Mouse (Mus musculus) heart, embryonic 14.5 days (tissue): ENCODE data around the gene Sowaha. TPM values are rescaled to one million over a fixed set of nuclear protein-coding genes. Genes with fewer than 3 reads are reported as not detected.
"Not testable (repeated sequence)": the region's sequence is repeated elsewhere in the genome, so short reads cannot be mapped to it uniquely, and the experiment has no call there.

Source experiments
- ATAC-seq: fragments of 200-750 bp; cut with Nextera tagmentation; 2 replicates; pipeline ENCODE4 v1.8.0; 2017; ENCODE audit warnings: low read depth, moderate TSS enrichment; ENCODE audit not compliant: insufficient number of reproducible peaks, insufficient read depth, low FRiP score
- H3K27ac ChIP-seq, 2 experiments: fragments of 200-500 bp in 1 of 2; fragments of 300-500 bp in 1 of 2; sonication (generic) in 1 of 2; replicated peaks in 1 of 2; 2 replicates each; pipeline ENCODE4 v1.5.1; 2012 to 2014; ENCODE audit warnings: low read depth in 2 of 2, low read length in 2 of 2, control low read depth in 1 of 2, mild to moderate bottlenecking in 1 of 2, mixed read lengths in 1 of 2; ENCODE audit not compliant: control insufficient read depth in 1 of 2, insufficient read depth in 1 of 2
- H3K27me3 ChIP-seq: fragments of 300-500 bp; sonication (generic); 2 replicates; pipeline ENCODE4 v1.6.1; 2014; ENCODE audit warnings: mild to moderate bottlenecking, low read length, control low read depth; ENCODE audit not compliant: control insufficient read depth, insufficient read depth
- H3K36me3 ChIP-seq: fragments of 300-500 bp; sonication (generic); 2 replicates; pipeline ENCODE4 v1.6.1; 2014; ENCODE audit warnings: mild to moderate bottlenecking, control low read depth, low read length, mixed read lengths; ENCODE audit not compliant: control insufficient read depth, insufficient read depth
- H3K4me1 ChIP-seq, 2 experiments: fragments of 200-500 bp in 1 of 2; fragments of 300-500 bp in 1 of 2; sonication (generic) in 1 of 2; 2 replicates each; pipeline ENCODE4 v1.6.1; 2012 to 2014; ENCODE audit warnings: low read length in 2 of 2, control low read depth in 1 of 2, mixed read lengths in 1 of 2; ENCODE audit not compliant: control insufficient read depth in 2 of 2, insufficient read depth in 2 of 2
- H3K4me2 ChIP-seq: fragments of 300-500 bp; sonication (generic); 2 replicates; pipeline ENCODE4 v1.6.1; 2014; ENCODE audit warnings: mild to moderate bottlenecking, low read length
- H3K4me3 ChIP-seq, 2 experiments: fragments of 200-500 bp in 1 of 2; fragments of 300-500 bp in 1 of 2; sonication (generic) in 1 of 2; 2 replicates each; pipeline ENCODE4 v1.5.1; 2012 to 2014; ENCODE audit warnings: low read length in 2 of 2, mild to moderate bottlenecking in 2 of 2, control low read depth in 1 of 2, low read depth in 1 of 2, moderate library complexity in 1 of 2; ENCODE audit not compliant: control insufficient read depth in 1 of 2, insufficient read depth in 1 of 2
- H3K9ac ChIP-seq: fragments of 300-500 bp; sonication (generic); 2 replicates; pipeline ENCODE4 v1.6.1; 2014; ENCODE audit warnings: mild to moderate bottlenecking, low read length
- H3K9me3 ChIP-seq: fragments of 300-500 bp; sonication (generic); 2 replicates; pipeline ENCODE4 v1.6.1; 2016; ENCODE audit warnings: low read length, control low read depth; ENCODE audit not compliant: control insufficient read depth
- WGBS: fragments of 180-500 bp; shearing (Covaris S2); extraction: QIAGEN DNeasy Blood & Tissue Kit; methylation state at CpG from one replicate; pipeline ENCODE4 v1.1.7; 2014; 5-methylcytosine and 5-hydroxymethylcytosine counted together
- polyA plus RNA-seq: library from polyadenylated mRNA; unstranded; fragments of >200 nt; fragmentation: Nextera tagmentation; extraction: Ambion mirVana; gene quantifications from 2 replicates; pipeline ENCODE4 v1.2.1, GENCODE M21; 2014

The Sowaha gene
- polyA plus RNA-seq, 1 experiment from 2014 or later: 0.18 TPM

- no peaks in the 10 kb centered on the region for H3K9me3 ChIP-seq
- peaks cover 15% of the 10 kb centered on the region for H3K36me3 ChIP-seq
- 0 out of 2 replicates have a peak, but pooled peaks have one; percentile 2 for ATAC-seq
- peak overlapping the region; percentile 74 to 83 for H3K4me3 ChIP-seq
- peak overlapping the region; percentile 69 for H3K4me2 ChIP-seq
- 14% methylated on average over 9 of the region's 9 CpGs for WGBS
- H3K27me3 ChIP-seq: no peaks in the 10 kb centered on the region
- peak overlapping the region; percentile 67 to 90 for H3K27ac ChIP-seq
- H3K4me1 ChIP-seq: peaks cover 5 to 17% of the 10 kb centered on the region in 2 experiments
- H3K9ac ChIP-seq: peak overlapping the region; percentile 58
Measured at GRCm38 (mm10) chr11:53431347-53432056, 48.6 kb downstream of the Sowaha start.

DNA sequence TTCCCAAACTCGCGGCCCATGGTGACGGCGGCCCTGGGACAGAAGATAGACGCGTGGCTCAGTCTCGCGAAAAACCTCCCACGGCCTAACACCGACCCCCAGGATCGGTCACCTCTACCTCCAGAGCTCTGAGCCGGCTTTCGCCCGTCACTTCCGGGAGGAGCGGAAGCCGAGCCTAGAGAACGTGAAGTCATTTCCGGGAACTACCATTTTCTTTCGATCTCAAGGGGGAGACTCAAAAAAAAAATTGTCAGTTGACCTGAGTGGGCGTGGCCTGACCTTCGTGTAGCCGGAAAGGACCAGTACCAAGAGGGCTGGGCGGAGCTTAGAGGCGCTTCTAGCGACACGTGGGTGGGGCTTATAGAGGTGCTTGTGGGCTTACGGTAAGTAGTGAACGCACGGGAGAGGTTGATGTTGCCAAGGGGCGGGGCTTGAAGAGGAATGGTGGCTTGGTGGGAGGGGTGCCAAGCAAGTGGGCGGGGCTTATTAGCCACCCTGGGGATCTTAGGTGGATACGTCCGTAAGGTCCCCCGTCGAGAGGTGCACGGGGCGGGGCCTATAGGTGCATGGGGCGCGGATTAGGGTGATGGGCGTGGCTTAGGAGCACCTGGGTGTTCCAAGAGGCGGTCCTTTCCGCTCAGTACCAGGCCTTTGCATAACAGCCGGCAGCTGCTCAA lies 49.3 kb downstream of the Sowaha start, which contains the start of the genes Uqcrq and Gdf9:
Uqcrq (minus strand) TSS at position 162 of the 677 bp plus-strand sequence.
Gdf9 (plus strand) TSS at position 354 of the 677 bp plus-strand sequence.
- Histone ChIP-seq H3K27me3 (no peaks in the 10 kb centered on the region), H3K9ac (peak within 1 kb of the TSS; percentile 87), H3K27ac (peak within 1 kb of the TSS; percentile 89 to 90), H3K4me1 (peaks cover 5 to 23% of the 10 kb centered on the region in 2 experiments), H3K9me3 (no peaks in the 10 kb centered on the region), H3K4me2 (peak within 1 kb of the TSS; percentile 87), H3K36me3 (peaks cover 15% of the 10 kb centered on the region), H3K4me3 (peak within 1 kb of the TSS; percentile 74 to 83)
- under 1% methylated on average over 44 of the region's 44 CpGs for WGBS
- peak; percentile 96 for ATAC-seq

DNA sequence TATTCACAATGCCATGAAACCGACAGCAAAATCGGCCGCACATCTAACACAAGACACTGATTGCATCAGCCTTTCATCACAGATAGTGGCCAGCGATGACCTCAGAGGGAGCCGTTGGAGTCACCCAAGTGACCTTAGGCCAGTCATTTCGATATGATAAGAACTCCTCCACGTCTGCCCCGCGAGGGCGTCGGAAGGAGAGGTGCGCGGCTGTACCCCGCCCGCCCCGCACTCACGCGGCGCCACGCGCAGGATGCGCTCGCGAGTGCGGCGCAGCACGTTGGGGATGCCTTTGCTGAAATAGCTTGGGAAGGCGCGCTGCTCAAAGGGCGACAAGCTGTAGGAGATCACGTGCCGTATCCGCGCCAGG lies 49.8 kb downstream of the Sowaha start:
- Histone ChIP-seq H3K4me3 (peak overlapping the region; percentile 74 to 83), H3K27ac (peak overlapping the region; percentile 89 to 90), H3K9me3 (no peaks in the 10 kb centered on the region), H3K36me3 (peaks cover 15% of the 10 kb centered on the region), H3K4me2 (peak overlapping the region; percentile 87), H3K9ac (peak overlapping the region; percentile 87), H3K4me1 (peaks cover 5 to 28% of the 10 kb centered on the region in 2 experiments), H3K27me3 (no peaks in the 10 kb centered on the region)
- peak; percentile 23 for ATAC-seq
- WGBS: 0% methylated on average over 34 of the region's 34 CpGs

DNA sequence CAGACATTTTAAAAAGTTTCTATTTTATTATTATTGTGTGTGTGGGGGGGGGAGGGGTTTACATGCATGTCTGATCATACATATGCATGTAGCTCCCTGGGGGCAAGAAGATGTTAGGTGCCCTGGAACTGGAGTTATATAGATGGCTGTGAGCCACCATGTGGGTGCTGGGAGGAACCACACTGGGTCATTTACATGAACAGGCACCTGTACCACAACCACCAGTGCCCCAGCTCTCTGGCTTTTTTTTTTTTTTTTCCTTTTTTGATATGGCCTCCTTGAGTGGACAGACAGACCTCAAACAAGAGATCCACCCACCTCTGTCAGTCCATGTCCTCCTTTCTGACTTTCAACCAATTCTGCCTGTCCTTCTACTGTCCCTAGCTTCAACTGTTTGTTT lies 50.9 kb downstream of the Sowaha start:
- Histone ChIP-seq H3K9me3 (no peaks in the 10 kb centered on the region), H3K36me3 (peaks cover 15% of the 10 kb centered on the region), H3K9ac (peak overlapping the region; percentile 87; the same call in 1 of the 2 replicates), H3K27me3 (no peaks in the 10 kb centered on the region), H3K4me2 (peak overlapping the region; percentile 87), H3K4me3 (peak overlapping the region in 1 of 2 experiments; percentile 74; a peak in 1 of 4 replicates), H3K4me1 (peaks cover 7 to 31% of the 10 kb centered on the region in 2 experiments), H3K27ac (no peak overlapping the region)
- no peak for ATAC-seq

DNA sequence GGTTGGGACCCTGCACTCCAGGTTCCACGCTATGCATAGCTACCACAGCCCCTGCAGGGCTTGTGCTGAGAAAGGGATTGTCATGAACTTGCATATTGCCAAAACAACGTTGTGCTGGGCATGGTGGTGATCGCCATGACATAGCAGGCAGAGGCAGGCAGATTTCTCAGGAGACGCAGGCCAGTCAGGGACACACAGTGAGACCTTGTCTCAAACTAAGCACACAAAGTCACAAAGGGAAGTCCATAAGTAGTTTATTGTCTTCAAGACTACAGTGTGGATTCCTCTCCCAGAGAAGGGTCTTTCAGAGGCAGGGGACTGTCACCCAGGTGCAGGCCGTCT lies 51.4 kb downstream of the Sowaha start:
- Histone ChIP-seq H3K4me3 (no peak overlapping the region), H3K9me3 (no peaks in the 10 kb centered on the region), H3K27me3 (no peaks in the 10 kb centered on the region), H3K4me1 (peaks cover 7 to 31% of the 10 kb centered on the region in 2 experiments), H3K4me2 (no peak overlapping the region), H3K36me3 (peaks cover 15% of the 10 kb centered on the region), H3K9ac (no peak overlapping the region), H3K27ac (no peak overlapping the region)
- no peak for ATAC-seq
- WGBS: 96% methylated on average over 5 of the region's 5 CpGs

DNA sequence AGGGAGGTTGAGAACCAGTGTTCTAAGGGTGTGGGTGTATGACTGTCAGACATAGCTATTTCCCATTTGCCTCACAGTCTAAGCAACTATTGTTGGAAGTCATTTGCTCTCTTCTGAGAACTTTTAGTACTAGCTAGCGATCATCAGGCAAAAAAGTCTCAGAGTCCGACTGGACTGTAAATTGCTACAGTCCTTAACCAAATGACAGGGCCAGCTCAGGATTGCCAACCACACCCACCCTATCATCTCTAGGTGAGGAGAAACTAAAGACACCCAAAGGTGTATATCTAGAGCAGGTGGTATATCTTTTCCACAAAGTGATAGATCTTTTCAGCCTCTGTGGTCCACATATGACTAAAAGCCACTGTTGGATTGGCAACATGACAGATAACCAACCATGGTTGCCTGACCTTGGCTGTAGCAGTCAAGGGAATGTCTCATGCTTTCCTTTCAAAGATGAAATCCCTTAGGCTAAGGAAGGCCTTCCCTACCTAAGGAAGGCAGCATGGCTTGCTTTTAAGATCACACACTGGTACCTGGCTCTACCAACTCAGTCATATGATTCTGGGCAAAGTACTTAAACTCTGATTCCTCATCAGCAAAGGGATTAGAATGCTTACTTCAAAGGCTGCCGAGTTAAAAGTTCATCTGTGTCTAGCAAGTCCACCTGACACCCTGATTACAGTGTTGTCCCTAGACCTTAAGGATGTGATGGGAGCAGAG lies 51.9 kb downstream of the Sowaha start:
- Histone ChIP-seq H3K27me3 (no peaks in the 10 kb centered on the region), H3K27ac (no peak overlapping the region), H3K4me3 (no peak overlapping the region), H3K9me3 (no peaks in the 10 kb centered on the region), H3K36me3 (peaks cover 15% of the 10 kb centered on the region), H3K4me2 (no peak overlapping the region), H3K4me1 (peaks cover 7 to 31% of the 10 kb centered on the region in 2 experiments), H3K9ac (no peak overlapping the region)
- WGBS: 93% methylated on average over 3 of the region's 3 CpGs
- no peak for ATAC-seq

DNA sequence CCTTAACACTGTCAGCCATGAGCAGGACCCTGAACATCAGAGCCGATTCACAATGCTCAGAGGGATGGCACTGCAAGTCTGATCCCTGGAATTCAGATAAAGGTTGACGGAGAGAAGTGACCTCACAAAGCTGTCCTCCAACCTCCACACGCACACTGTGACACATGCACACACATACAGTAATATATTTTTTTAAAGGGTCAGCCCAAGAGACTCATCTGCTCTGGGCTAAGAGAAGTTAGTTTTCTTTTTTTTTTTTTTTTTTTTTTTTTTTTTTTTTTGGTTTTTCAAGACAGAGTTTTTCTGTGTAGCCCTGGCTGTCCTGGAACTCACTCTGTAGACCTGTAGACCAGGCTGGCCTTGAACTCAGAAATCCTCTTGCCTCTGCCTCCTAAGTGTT lies 53.2 kb downstream of the Sowaha start:
- WGBS: 34% methylated on average over 3 of the region's 3 CpGs
- Histone ChIP-seq H3K4me1 (peaks cover 7 to 31% of the 10 kb centered on the region in 2 experiments), H3K27ac (peak overlapping the region; percentile 4 to 37; a peak in 1 of 4 replicates), H3K36me3 (peaks cover 20% of the 10 kb centered on the region)
- H3K9me3 ChIP-seq, H3K4me2 ChIP-seq, H3K9ac ChIP-seq, H3K4me3 ChIP-seq, H3K27me3 ChIP-seq, ATAC-seq: not testable (repeated sequence)
